Mouse (Mus musculus) WW6 (cell line): ENCODE results near the gene Hmga2.
"Not testable (repeated sequence)": the region's sequence is repeated elsewhere in the genome, so short reads cannot be mapped to it uniquely, and the experiment has no call there.

Experiments
- DNase-seq: peaks from one replicate; pipeline ENCODE4 v3.0.0-alpha.2; 2013; ENCODE audit warnings: low read depth, low spot score

The Hmga2 gene

GRCm38 (mm10) chr10:120345325-120345724, 130.9 kb downstream of the Hmga2 start:
- DNase-seq: no peak

DNA sequence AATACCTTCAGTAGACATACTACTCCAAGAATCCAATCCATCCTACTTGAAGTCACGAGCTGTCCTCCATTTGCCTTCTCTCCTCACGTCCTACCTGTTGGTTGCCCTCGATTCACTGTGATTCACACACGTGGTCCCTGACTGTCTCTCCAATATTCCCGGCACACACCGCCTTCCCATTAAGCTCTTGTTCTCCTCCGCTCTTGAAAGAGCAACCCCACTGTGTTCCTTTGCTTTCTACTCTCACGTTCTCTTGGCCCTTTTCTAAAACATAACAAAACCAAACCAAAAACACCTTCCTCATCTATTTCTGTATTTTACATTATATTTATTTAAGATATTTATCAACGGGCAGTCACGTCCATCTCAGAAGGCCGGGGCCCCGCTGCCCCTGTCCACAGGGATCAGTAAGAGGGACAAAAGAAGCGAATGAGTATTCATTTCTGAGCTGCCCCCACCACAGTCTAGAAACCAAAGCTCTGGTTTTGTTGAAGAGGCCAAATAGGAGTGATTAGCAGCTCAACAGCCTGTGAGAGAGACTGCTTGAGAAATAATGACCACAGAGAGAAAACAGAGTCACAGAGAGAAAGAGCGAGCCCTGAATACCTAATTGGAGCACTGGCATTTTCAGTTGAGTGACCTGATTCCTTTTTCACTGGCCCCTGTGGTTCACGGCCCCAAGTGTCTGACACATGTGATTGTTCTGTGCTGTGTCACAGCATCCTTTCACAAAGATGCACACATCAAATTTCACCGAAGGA, 131.5 kb downstream of the Hmga2 start:
- DNase-seq: no peak

- DNase-seq: not testable (repeated sequence)
These were observed 136.4 kb downstream of the Hmga2 start for GRCm38 (mm10) chr10:120339906-120340305.

DNA sequence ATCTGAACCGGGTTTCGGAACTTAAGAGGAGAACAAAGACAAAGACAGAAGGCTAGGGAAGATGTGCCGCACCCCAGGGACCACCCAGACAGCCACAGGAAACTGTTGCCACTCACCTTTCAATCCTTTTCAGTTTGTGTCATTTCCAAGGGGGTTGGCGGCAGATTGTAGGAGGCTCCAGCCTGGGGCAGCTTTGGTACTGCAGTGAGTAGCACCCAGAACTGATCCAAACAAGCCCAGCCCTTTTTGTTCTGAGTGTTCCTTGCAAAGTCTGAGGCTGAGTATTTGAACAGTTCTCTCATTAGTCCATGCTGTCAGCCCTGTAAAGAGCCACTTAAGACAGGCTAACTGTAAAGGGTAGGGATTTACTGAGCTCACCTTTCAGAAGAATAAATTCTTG, 136.9 kb downstream of the Hmga2 start:
- no peak for DNase-seq

DNA sequence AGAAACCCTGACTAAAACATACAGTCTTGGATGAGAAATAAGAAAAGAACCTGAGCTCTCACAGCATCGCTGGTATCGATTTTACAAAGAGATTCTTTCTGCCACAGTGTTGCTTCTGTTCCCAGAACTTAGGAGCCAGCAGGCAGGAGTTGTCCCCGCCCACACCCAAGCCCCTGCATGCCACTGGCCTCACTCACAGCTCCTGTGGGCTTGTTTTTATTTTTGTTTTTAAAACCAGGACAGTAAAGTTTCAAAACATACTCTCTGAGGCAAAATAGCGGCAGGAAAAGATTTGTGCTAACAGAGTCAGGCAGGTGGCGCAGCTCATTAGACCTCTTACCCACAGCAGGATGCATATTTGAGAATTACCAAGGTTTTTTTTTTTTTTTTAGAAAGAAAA, 137.4 kb downstream of the Hmga2 start:
- DNase-seq: no peak

- DNase-seq: not testable (repeated sequence)
These were observed 137.8 kb downstream of the Hmga2 start for GRCm38 (mm10) chr10:120338431-120338830.

DNA sequence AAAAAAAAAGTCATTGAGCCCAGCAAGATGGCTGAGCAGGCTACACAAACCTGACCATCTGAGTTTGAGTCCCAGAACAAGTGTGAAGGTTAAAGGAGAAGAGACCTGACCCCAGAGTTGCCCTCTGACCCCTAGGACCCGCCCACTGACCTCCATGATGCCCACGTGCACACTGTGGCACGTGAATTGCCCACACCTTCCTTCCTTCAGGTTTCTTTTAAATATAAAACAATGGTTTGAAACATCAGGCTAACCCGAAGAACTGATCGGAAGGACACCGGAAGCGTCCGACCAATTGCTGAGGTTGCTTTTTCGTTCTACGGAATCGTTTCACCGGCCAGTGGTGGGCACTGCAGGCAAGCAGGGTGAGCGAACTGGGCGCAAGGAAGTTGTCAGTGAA, 148.3 kb downstream of the Hmga2 start:
- no peak for DNase-seq

- DNase-seq: no peak
These were observed 152.6 kb downstream of the Hmga2 start for GRCm38 (mm10) chr10:120323584-120324203.

GRCm38 (mm10) chr10:120322815-120323214, 153.5 kb downstream of the Hmga2 start:
- no peak for DNase-seq

DNA sequence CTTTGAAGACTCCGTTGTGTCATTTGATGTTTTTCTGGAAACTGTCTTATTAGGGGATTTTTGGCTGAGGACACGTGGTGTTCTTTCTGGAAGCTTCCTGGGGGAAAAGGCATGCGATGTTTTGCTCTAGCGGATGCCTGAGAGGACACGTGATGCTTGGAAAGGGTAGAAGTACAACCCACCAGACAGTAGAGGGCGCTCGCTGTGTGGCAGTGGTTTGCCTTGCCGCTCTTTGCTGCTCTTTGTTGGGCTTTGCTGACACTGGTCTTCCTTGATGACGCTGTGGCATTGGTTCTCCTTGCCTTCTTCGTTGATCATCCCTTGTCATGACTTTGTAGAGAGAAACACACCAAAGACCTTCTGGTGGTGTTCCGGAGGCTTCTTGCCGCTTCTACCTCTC, 156.7 kb downstream of the Hmga2 start:
- peak; percentile 22 for DNase-seq
